Mouse (Mus musculus) heart, adult 2 months (tissue): ENCODE measurements around the gene Muc1.

Experiments used
- CTCF ChIP-seq: fragments of 200-600 bp; IDR thresholded peaks from 2 replicates; pipeline ENCODE4 v1.8.1; 2022; ENCODE audit warnings: antibody characterized with exemption, mild to moderate bottlenecking, moderate library complexity
- POLR2A ChIP-seq: fragments of 200-500 bp; IDR thresholded peaks from 2 replicates; pipeline ENCODE4 v1.6.1; 2011; ENCODE audit warnings: mild to moderate bottlenecking, low read depth, low read length, control low read depth; ENCODE audit not compliant: insufficient read depth

GRCm38 (mm10) chr3:89215853-89216252, 13.0 kb upstream of the Muc1 start:
- TF ChIP-seq CTCF (no peak; the same call in 1 of the 2 replicates), POLR2A (no peak)
